Mouse (Mus musculus) heart, adult 8-10 months (tissue): ENCODE results near the gene Steap3. TPM values are rescaled to one million over a fixed set of nuclear protein-coding genes. Genes with fewer than 3 reads are reported as not detected.

ENCODE experiments used
- DNase-seq: peaks from one replicate; pipeline ENCODE4 v3.0.0; 2022; ENCODE audit warnings: low spot score
- total RNA-seq, 4 experiments: library from RNA; stranded (reverse); gene quantifications; 2 replicates each; pipeline ENCODE4 v1.2.4; 2022

Steap3 gene
- total RNA-seq, 4 experiments from 2014 or later = 25.3 to 29.5 (median 28.3) TPM

DNA sequence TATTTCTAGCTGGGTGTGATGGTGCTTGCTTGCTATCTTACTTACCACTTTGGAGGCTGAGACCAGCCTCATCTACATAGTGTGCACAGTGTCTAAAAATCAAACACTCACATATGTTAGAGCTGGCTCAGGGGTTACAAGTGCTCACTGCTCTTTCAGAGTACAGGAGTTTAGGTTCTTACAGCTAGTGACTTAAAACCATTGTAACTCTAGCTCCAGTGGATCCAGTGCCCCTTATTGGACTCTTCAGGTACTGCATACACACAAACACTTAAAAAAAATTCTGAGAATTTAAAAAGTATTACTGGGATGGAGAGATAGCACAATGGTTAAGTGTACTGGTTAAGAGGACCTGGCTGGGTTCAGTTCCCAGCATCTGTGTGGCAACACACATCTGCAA lies 125.5 kb downstream of the Steap3 start:
- no peak for DNase-seq

DNA sequence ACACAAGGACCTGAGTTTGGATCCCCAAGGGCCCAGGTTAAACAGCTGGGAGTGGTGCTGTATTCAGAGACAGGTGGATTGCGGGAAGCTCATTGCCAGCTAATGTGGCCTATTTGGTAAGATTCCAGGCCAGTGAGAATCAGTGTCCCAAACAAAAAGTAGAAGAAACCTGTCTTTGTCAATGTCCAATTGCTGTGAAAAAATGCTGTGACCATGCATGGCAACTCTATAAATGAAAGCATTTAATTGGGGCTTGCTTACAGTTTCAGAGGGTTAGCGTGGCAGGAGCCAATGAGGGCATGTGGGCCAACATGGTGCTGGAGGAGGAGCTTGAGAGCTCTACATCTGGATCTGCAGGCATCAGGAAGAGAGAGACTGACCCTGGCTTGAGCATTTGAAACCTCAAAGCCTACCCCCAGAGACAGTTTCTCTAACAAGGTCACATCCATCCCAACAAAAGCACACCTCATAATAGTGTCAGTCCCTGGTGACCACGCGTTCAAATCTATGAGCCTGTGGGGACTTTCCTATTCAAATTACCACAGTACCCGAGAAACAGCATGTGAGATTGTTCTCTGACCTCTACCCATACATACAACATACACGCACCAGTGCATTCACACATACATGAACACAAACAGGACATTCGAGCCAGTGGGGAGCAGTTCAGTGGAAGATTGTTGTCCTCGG lies 126.8 kb downstream of the Steap3 start:
- DNase-seq = no peak

GRCm38 (mm10) chr1:120142551-120142950 lies 130.0 kb downstream of the Steap3 start:
- peak; percentile 53 for DNase-seq

Other genes starting within 250 kb of the Steap3 start
- gene Tmem37, start 198.6 kb downstream of the Steap3 start, total RNA-seq = 1 to 10 TPM; 6.3 to 8.5 (median 7.1) TPM
- gene Dbi, start 151.6 kb downstream of the Steap3 start, total RNA-seq = 100 to 1,000 TPM; 239 to 289 (median 263) TPM
- gene 3110009E18Rik, start 151.5 kb downstream of the Steap3 start, total RNA-seq = 1 to 10 TPM; 2.7 to 7.8 (median 5.1) TPM
- gene C1ql2, start 67.9 kb upstream of the Steap3 start, total RNA-seq = under 1 TPM in 1 of 4 experiments, not detected in 3; 0.14 TPM
- under 1 TPM in 1 of 4 experiments, not detected in 3; 0.17 TPM for gene Marco, start 232.3 kb upstream of the Steap3 start, total RNA-seq